Mouse (Mus musculus) erythroblast, embryonic 14.5 days (primary cell): ENCODE measurements around the gene Cd37.

ENCODE experiments used
- GATA1 ChIP-seq: IDR thresholded peaks from 2 replicates; pipeline ENCODE4 v1.6.1; 2012; ENCODE audit warnings: low read length, inconsistent platforms, mixed read lengths
- TAL1 ChIP-seq: IDR thresholded peaks from 3 replicates; pipeline ENCODE4 v1.6.1; 2012; ENCODE audit warnings: low read length, inconsistent platforms, mixed read lengths

DNA sequence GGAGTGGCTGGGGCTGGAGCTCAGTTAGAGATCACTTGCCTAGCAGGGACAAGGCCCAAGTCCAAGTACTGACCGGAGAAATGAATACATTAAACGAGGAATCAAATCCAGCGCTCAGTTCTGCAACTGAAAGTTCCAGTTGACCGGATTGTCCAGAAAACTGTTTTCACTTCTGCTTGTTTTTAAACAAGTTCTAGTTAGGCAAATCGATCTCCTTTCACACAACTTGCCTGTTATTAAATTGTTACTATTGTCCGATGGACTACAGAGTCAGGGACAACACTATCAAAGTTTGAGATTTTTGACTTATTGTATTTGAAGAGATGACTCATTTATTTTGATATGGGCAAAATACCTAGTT lies 2.5 kb upstream of the Cd37 start:
- TF ChIP-seq GATA1: no peak
- TF ChIP-seq TAL1: no peak
